Mouse (Mus musculus): ENCODE data around the gene Cmpk2.

DNA sequence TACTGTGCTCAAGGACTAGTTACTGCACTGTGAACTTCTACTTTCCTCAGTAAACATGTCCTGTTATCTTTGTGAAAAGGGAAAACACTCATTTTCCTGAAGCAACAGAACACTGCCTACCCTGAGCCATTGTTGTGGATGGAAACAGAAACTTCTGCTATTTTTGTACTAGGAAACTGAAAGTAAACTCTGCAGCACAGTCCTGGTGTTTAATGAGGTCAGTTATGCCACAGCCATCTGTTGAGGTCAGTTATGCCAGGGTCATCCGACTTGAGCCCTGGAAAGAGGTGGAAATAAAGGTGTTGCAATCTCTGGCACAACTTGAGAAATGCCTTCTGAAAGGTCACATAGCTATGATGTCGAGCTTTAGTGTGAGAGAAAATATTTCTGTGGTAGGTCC lies 8.9 kb upstream of the Cmpk2 start:
- no peak for TF ChIP-seq CTCF (IDR thresholded peaks at IDR 0.05; ENCODE audit: borderline replicate concordance, control insufficient read depth, extremely low read depth, insufficient read depth, low read length, poor library complexity)
- TF ChIP-seq POLR2A (IDR thresholded peaks at IDR 0.05; ENCODE audit: control insufficient read depth, extremely low read depth, insufficient read depth, low read length, poor library complexity) = no peak
